Mouse (Mus musculus) myocyte (in vitro differentiated cells): ENCODE measurements around the gene Clic1.

Experiments used
- MYOG ChIP-seq, 3 experiments: IDR thresholded peaks; one replicate each; pipeline ENCODE4 v1.6.1; 2011; ENCODE audit warnings: control low read depth in 2 of 3, low read depth in 2 of 3, mild to moderate bottlenecking in 2 of 3; ENCODE audit not compliant: insufficient read length in 2 of 3, control insufficient read depth in 1 of 3, insufficient read depth in 1 of 3
- POLR2A ChIP-seq: IDR thresholded peaks from one replicate; pipeline ENCODE4 v1.6.1; 2011; ENCODE audit warnings: low read depth, mild to moderate bottlenecking, control low read depth, moderate library complexity; ENCODE audit not compliant: insufficient read length
- USF1 ChIP-seq: IDR thresholded peaks from one replicate; pipeline ENCODE4 v1.6.1; 2011; ENCODE audit warnings: low read depth, mild to moderate bottlenecking, control low read depth, moderate library complexity

DNA sequence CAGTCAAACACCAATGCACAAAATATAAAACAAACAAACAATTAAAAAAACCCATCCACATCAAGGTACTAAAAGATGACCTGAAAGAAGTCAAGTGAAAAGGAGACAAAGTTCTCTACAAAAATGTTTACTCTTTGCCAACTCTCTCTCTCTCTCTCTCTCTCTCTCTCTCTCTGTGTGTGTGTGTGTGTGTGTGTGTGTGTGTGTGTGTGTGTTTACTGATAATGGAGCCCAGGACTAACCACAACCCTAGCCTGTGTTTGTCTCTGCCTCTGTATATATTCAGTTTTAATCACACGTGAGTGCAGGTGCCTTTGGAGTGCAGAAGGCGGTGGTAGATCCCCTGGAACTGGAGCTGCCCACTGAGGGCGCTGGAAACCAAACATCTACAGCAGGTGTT lies 7.3 kb downstream of the Clic1 start:
- TF ChIP-seq POLR2A (no peak), MYOG (IDR thresholded peaks at IDR 0.05; ENCODE audit: control insufficient read depth in 1 of 3, insufficient read depth in 1 of 3, insufficient read length in 2 of 3, low read depth in 2 of 3) (no peak), USF1 (no peak)
